7 mouse cellular contexts compared by ENCODE assay signal in genomic region chr1:133921304-133921751, GRCm38 (mm10). TPM values are rescaled to one million over a fixed set of nuclear protein-coding genes. Genes with fewer than 3 reads are reported as not detected.
DNase-seq lines count a peak whose midpoint lies in the region; TF ChIP-seq lines count a peak whose summit lies in the region.

Prelp (minus strand) TSS chr1:133921414.

- peak; percentile 51 for DNase-seq in adrenal gland, adult 2 months
- peak; percentile 85 for DNase-seq in brain, embryonic 14.5 days (ENCODE audit: low read depth)
- peak; percentile 75 for DNase-seq in heart, adult 8-10 months (ENCODE audit: low spot score)
- DNase-seq in kidney, adult 9 months: peak; percentile 56
- DNase-seq in lung, postnatal 36 days: peak; percentile 84
- no peak for DNase-seq in frontal cortex, postnatal 10 days (ENCODE audit: low spot score in 2 of 2)
- DNase-seq in spleen, adult 12 weeks (ENCODE audit: low spot score): no peak

- no peak for TF ChIP-seq CTCF in brain, embryonic 14.5 days (IDR thresholded peaks at IDR 0.05; ENCODE audit: borderline replicate concordance, extremely low read depth, insufficient read depth, insufficient read length)

- no peak for TF ChIP-seq POLR2A in brain, embryonic 14.5 days (IDR thresholded peaks at IDR 0.05; ENCODE audit: borderline replicate concordance, extremely low read depth, insufficient read depth, insufficient read length, poor library complexity, severe bottlenecking)

RNA-seq across cellular contexts. Expression of gene Prelp, which starts in this region (rescaled TPM):
- 10 to 100 TPM; 54.7 to 70.2 TPM for total RNA-seq in adrenal gland, adult 2 months (2021)
- 30.6 and 44.4 TPM in 2 replicates for polyA plus RNA-seq in adrenal gland, adult 2 months (2012; rRNA removed)
- 3.1 and 8.2 TPM in 2 replicates for polyA plus RNA-seq in brain, embryonic 14.5 days (2012; rRNA removed)
- 10 to 100 TPM; 26.0 to 28.4 (median 27.1) TPM for total RNA-seq in heart, adult 8-10 months (2022)

Comparison
In these comparisons a context has a peak if more than half of its experiments do, and no peak if none do; other contexts are left out.
1. DNase-seq: peak in adrenal gland, adult 2 months (single experiment), brain, embryonic 14.5 days (single experiment), heart, adult 8-10 months (single experiment), kidney, adult 9 months (single experiment) and lung, postnatal 36 days (single experiment); none in frontal cortex, postnatal 10 days (0 of 2) and spleen, adult 12 weeks (single experiment).